Mouse (Mus musculus): Measurements from ENCODE around the gene Ifnar1.

GRCm38 (mm10) chr16:91537065-91537464 is 52.0 kb downstream of the Ifnar1 start:
- TF ChIP-seq POLR2A (IDR thresholded peaks at IDR 0.05; ENCODE audit: insufficient read depth, low read depth, low read length), result no peak
- TF ChIP-seq CTCF (IDR thresholded peaks at IDR 0.05), result no peak
